Mouse (Mus musculus): Measurements from ENCODE around the gene Tmem222. TPM values are rescaled to one million over a fixed set of nuclear protein-coding genes. Genes with fewer than 3 reads are reported as not detected.
A peak's percentile ranks its signal among the peaks of the same experiment; 100 is the strongest.

Tmem222 gene
- total and polyA plus RNA-seq, 3 experiments: 25.2 to 33.5 (median 30.8) TPM

DNA sequence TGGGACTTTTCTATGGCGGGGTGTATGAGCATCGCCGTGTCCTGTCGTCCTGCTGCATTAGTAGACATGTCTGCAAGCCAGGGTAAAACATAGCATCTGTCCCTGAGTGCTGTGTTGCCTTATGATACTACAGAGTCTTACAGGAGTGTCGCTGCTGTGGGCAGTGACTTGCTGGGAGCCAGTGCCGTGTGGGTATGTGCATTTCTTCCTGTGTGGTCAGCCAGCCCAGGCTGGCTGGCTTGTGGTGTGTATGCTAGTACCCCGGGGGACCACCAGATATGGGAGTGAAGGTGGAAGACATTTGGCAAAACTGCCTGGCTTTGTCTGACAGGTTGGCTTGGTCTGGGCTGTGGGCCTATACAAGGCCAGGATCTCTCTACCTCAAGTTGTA lies 15.2 kb downstream of the Tmem222 start:
- ATAC-seq (ENCODE audit: extremely low read depth, insufficient number of reproducible peaks, low FRiP score, poor library complexity, severe bottlenecking) (no peak), DNase-seq (ENCODE audit: low spot score) (no peak)
- H3K9me3 ChIP-seq (replicated peaks): no peaks in the 10 kb centered on the region
- no peaks in the 10 kb centered on the region; the same call in 1 of the 2 replicates for H3K27me3 ChIP-seq (ENCODE audit: insufficient read depth, low read length)
- H3K4me1 ChIP-seq (ENCODE audit: insufficient read depth, low read depth, low read length): peaks cover 56% of the 10 kb centered on the region
- peak overlapping the region; percentile 11; the same call in 1 of the 2 replicates for H3K4me3 ChIP-seq (ENCODE audit: low read depth, low read length)
- H3K36me3 ChIP-seq (replicated peaks): peaks cover 56% of the 10 kb centered on the region
- no peak for TF ChIP-seq POLR2AphosphoS5 (IDR thresholded peaks at IDR 0.05; ENCODE audit: insufficient replicate concordance, low read depth, low read length)
- no peak for TF ChIP-seq TAL1 (conservative IDR thresholded peaks at IDR 0.05; ENCODE audit: low read depth, low read length)
- no peak for TF ChIP-seq GATA2 (IDR thresholded peaks at IDR 0.05; ENCODE audit: borderline replicate concordance, low read depth, low read length)
- no peak for TF ChIP-seq GATA1 (IDR thresholded peaks at IDR 0.05; ENCODE audit: borderline replicate concordance, low read length)
- no peak for TF ChIP-seq CTCF (IDR thresholded peaks at IDR 0.05; ENCODE audit: low read depth, low read length)

DNA sequence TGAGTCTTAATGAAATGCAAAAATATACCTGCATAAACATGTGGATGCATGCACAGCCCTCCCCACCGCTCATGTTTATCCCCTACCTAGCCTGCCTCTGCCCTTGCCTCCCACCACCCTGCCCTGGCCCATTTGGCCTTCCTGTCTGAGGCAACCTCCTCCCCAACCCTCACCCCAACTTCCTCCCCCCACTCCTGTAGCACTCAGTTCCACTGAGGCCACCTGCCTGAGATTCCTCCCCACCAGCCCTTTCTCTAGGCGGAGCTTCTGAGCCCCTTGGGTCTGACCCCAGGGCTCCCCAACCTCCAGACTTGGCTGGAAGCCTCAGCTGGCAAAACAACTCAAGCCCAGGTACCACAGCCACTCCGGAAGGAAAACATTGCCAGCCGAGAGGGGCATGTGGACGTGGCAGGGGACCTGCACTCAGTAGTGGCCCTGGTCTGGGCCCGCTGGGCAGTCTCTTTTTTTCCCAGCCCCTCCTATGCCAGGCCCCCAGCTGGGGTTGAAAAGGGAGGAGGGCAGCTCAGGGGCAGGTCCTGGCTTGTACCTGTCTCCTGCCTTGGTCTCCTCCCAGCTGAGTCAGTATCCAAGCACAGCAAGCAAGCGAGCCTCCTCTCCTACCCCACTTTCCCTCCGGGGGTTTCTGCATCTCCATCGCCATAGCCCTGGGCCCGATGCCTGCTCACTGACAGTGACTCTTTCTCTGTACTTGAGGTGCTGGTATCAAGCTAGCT lies 15.8 kb downstream of the Tmem222 start:
- peaks cover 56% of the 10 kb centered on the region for H3K36me3 ChIP-seq (replicated peaks)
- H3K4me1 ChIP-seq (ENCODE audit: insufficient read depth, low read depth, low read length): peaks cover 57% of the 10 kb centered on the region
- no peak for ATAC-seq (ENCODE audit: extremely low read depth, insufficient number of reproducible peaks, low FRiP score, poor library complexity, severe bottlenecking)
- peak overlapping the region; percentile 29; the same call in 1 of the 2 replicates for H3K4me3 ChIP-seq (ENCODE audit: low read depth, low read length)
- DNase-seq (ENCODE audit: low spot score): no peak
- peaks cover 2% of the 10 kb centered on the region; the same call in 1 of the 2 replicates for H3K27me3 ChIP-seq (ENCODE audit: insufficient read depth, low read length)
- TF ChIP-seq POLR2AphosphoS5 (IDR thresholded peaks at IDR 0.05; ENCODE audit: insufficient replicate concordance, low read depth, low read length): no peak
- TF ChIP-seq TAL1 (conservative IDR thresholded peaks at IDR 0.05; ENCODE audit: low read depth, low read length): no peak
- TF ChIP-seq GATA1 (IDR thresholded peaks at IDR 0.05; ENCODE audit: borderline replicate concordance, low read length): no peak
- TF ChIP-seq CTCF (IDR thresholded peaks at IDR 0.05; ENCODE audit: low read depth, low read length): no peak
- TF ChIP-seq GATA2 (IDR thresholded peaks at IDR 0.05; ENCODE audit: borderline replicate concordance, low read depth, low read length): no peak
- H3K9me3 ChIP-seq (replicated peaks): no peaks in the 10 kb centered on the region

DNA sequence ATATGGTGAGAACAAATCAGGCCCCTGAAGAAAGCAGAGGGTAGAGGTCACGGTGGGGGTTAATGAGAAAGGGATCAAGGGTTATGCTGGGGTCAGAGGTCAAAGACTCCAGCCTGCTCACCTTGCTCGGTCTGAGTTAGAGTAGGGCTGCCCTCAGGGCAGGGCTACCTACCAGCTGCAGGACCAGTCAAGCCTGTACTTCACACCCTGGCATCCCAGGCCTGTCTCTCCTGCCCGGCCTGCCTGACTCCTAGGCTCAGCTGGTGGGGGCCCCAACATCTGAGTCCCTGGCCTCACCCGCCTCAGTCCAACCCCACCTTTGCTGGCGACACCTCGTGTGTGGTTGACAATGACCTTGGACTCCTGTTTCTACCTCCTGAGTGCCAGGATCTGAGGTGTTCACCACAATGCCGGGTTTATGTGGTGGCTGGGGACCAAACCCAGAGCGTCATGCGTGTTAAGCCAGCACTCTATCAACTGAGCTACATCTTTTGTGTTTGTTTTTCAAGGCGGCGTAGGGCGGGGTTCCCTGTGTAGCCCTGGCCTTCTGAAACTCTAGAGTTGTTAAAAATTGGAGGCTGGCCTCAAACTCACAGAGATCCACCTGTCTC lies 19.7 kb downstream of the Tmem222 start:
- no peaks in the 10 kb centered on the region for H3K9me3 ChIP-seq (replicated peaks)
- peaks cover 5% of the 10 kb centered on the region; the same call in 1 of the 2 replicates for H3K27me3 ChIP-seq (ENCODE audit: insufficient read depth, low read length)
- TF ChIP-seq GATA1 (IDR thresholded peaks at IDR 0.05; ENCODE audit: borderline replicate concordance, low read length): no peak
- no peak for TF ChIP-seq CTCF (IDR thresholded peaks at IDR 0.05; ENCODE audit: low read depth, low read length)
- TF ChIP-seq TAL1 (conservative IDR thresholded peaks at IDR 0.05; ENCODE audit: low read depth, low read length): no peak
- TF ChIP-seq GATA2 (IDR thresholded peaks at IDR 0.05; ENCODE audit: borderline replicate concordance, low read depth, low read length): no peak
- no peak for TF ChIP-seq POLR2AphosphoS5 (IDR thresholded peaks at IDR 0.05; ENCODE audit: insufficient replicate concordance, low read depth, low read length)
- H3K4me3 ChIP-seq (ENCODE audit: low read depth, low read length): no peak overlapping the region
- DNase-seq (ENCODE audit: low spot score) (no peak), ATAC-seq (ENCODE audit: extremely low read depth, insufficient number of reproducible peaks, low FRiP score, poor library complexity, severe bottlenecking) (no peak)
- H3K36me3 ChIP-seq (replicated peaks): peaks cover 55% of the 10 kb centered on the region
- peaks cover 47% of the 10 kb centered on the region for H3K4me1 ChIP-seq (ENCODE audit: insufficient read depth, low read depth, low read length)

DNA sequence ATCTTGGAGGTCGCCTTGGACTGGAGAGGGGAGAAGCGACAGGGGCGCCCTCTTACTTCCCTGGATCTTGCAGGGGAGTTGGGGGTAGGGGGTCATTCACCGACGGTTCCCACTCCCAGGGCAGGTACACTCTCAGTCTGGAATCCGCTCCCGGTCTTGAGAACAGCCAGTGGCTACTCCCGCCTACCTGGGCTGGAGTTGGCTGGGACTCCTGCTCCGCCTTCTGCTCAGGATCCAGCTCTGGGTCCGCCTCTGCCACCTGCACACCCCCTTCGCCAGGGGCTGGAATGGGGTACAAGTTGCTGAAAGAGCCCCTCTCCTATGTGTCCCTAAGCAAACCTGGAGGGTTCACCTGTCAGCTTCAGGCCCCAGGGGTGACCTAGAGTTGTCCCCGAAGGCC lies 20.4 kb downstream of the Tmem222 start:
- DNase-seq (ENCODE audit: low spot score): no peak
- Histone ChIP-seq H3K27me3 (ENCODE audit: insufficient read depth, low read length) (peaks cover 5% of the 10 kb centered on the region; the same call in 1 of the 2 replicates), H3K4me1 (ENCODE audit: insufficient read depth, low read depth, low read length) (peaks cover 40% of the 10 kb centered on the region), H3K36me3 (replicated peaks) (peaks cover 56% of the 10 kb centered on the region), H3K4me3 (ENCODE audit: low read depth, low read length) (no peak overlapping the region), H3K9me3 (replicated peaks) (no peaks in the 10 kb centered on the region)
- TF ChIP-seq CTCF (IDR thresholded peaks at IDR 0.05; ENCODE audit: low read depth, low read length) (no peak), TAL1 (conservative IDR thresholded peaks at IDR 0.05; ENCODE audit: low read depth, low read length) (no peak), GATA2 (IDR thresholded peaks at IDR 0.05; ENCODE audit: borderline replicate concordance, low read depth, low read length) (no peak), POLR2AphosphoS5 (IDR thresholded peaks at IDR 0.05; ENCODE audit: insufficient replicate concordance, low read depth, low read length) (no peak), GATA1 (IDR thresholded peaks at IDR 0.05; ENCODE audit: borderline replicate concordance, low read length) (no peak)
- no peak for ATAC-seq (ENCODE audit: extremely low read depth, insufficient number of reproducible peaks, low FRiP score, poor library complexity, severe bottlenecking)

DNA sequence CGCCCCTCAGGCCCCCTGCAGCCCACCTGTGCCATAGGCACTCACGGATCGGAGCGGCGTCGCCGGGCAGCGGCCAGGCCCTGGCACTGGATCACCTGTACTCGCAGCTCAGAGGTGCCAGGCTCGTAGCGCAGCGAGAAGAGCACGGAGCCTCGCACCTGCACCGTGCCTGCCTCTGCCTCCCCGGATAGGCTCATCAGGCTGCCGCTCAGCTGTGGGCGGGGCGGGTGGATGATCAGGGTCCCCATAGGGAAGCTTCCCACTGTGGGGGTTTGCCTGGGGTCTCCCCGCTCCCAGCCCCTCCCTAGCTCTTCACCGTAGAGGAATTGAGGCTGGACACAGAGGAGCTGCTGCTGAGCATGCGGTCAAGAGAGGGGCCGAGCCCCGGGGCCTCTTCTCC lies 20.8 kb downstream of the Tmem222 start:
- DNase-seq (ENCODE audit: low spot score) (no peak), ATAC-seq (ENCODE audit: extremely low read depth, insufficient number of reproducible peaks, low FRiP score, poor library complexity, severe bottlenecking) (no peak)
- peaks cover 36% of the 10 kb centered on the region for H3K4me1 ChIP-seq (ENCODE audit: insufficient read depth, low read depth, low read length)
- H3K4me3 ChIP-seq (ENCODE audit: low read depth, low read length): no peak overlapping the region
- peaks cover 5% of the 10 kb centered on the region; the same call in 1 of the 2 replicates for H3K27me3 ChIP-seq (ENCODE audit: insufficient read depth, low read length)
- H3K9me3 ChIP-seq (replicated peaks): no peaks in the 10 kb centered on the region
- TF ChIP-seq GATA2 (IDR thresholded peaks at IDR 0.05; ENCODE audit: borderline replicate concordance, low read depth, low read length) (no peak), TAL1 (conservative IDR thresholded peaks at IDR 0.05; ENCODE audit: low read depth, low read length) (no peak), CTCF (IDR thresholded peaks at IDR 0.05; ENCODE audit: low read depth, low read length) (no peak), GATA1 (IDR thresholded peaks at IDR 0.05; ENCODE audit: borderline replicate concordance, low read length) (no peak), POLR2AphosphoS5 (IDR thresholded peaks at IDR 0.05; ENCODE audit: insufficient replicate concordance, low read depth, low read length) (no peak)
- H3K36me3 ChIP-seq (replicated peaks): peaks cover 58% of the 10 kb centered on the region

DNA sequence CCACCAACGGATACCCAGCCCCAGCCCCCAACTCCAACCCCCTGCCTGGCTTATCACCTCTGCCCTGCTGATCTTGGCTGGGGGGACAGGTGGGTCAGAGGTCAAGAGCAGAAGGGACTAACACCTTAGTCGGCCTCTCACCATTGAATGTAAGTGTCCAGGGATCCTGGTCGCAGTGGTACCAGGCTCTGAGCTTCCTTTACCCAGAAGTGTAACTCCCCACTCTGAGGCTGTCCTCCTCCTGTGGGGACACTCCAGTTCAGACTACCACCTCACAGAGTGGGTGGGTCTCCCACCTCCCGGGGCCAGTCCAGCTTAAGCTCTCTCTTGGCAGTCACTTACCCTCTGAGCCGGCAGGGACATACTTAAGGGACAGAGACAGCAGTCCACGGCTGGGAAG lies 22.2 kb downstream of the Tmem222 start:
- Histone ChIP-seq H3K9me3 (replicated peaks) (no peaks in the 10 kb centered on the region), H3K4me1 (ENCODE audit: insufficient read depth, low read depth, low read length) (peaks cover 34% of the 10 kb centered on the region), H3K4me3 (ENCODE audit: low read depth, low read length) (no peak overlapping the region), H3K36me3 (replicated peaks) (peaks cover 72% of the 10 kb centered on the region), H3K27me3 (ENCODE audit: insufficient read depth, low read length) (peaks cover 5% of the 10 kb centered on the region; the same call in 1 of the 2 replicates)
- DNase-seq (ENCODE audit: low spot score): no peak
- no peak for ATAC-seq (ENCODE audit: extremely low read depth, insufficient number of reproducible peaks, low FRiP score, poor library complexity, severe bottlenecking)
- no peak for TF ChIP-seq CTCF (IDR thresholded peaks at IDR 0.05; ENCODE audit: low read depth, low read length)
